Mouse (Mus musculus) cerebellum, adult 2 months (tissue): ENCODE results near the gene Ankrd17.

Source experiments
- CTCF ChIP-seq: fragments of 200-500 bp; IDR thresholded peaks from 2 replicates; pipeline ENCODE4 v1.5.1; 2011; ENCODE audit warnings: low read depth, mild to moderate bottlenecking, control low read depth, low read length, moderate library complexity, borderline replicate concordance; ENCODE audit not compliant: insufficient read depth
- POLR2A ChIP-seq: fragments of 200-500 bp; IDR thresholded peaks from 2 replicates; pipeline ENCODE4 v1.6.1; 2011; ENCODE audit warnings: low read length, control low read depth, borderline replicate concordance; ENCODE audit not compliant: insufficient read depth

GRCm38 (mm10) chr5:90340847-90341246, 25.5 kb downstream of the Ankrd17 start:
- TF ChIP-seq POLR2A (no peak), CTCF (no peak)
